Mouse (Mus musculus) intestine, postnatal 0 days (tissue): ENCODE data around the gene Kcnk3. TPM values are rescaled to one million over a fixed set of nuclear protein-coding genes. Genes with fewer than 3 reads are reported as not detected.

ENCODE experiments used
- ATAC-seq: fragments of 200-750 bp; cut with Nextera tagmentation; 2 replicates; pipeline ENCODE4 v1.8.0; 2017; ENCODE audit warnings: mild to moderate bottlenecking, moderate TSS enrichment, moderate library complexity
- H3K27ac ChIP-seq: fragments of 300-500 bp; sonication (generic); 2 replicates; pipeline ENCODE4 v1.5.1; 2014; ENCODE audit warnings: mild to moderate bottlenecking, low read depth, low read length, moderate library complexity
- H3K27me3 ChIP-seq: fragments of 300-500 bp; sonication (generic); replicated peaks from 2 replicates; pipeline ENCODE4 v1.6.1; 2014; ENCODE audit warnings: low read length, mixed read lengths; ENCODE audit not compliant: control insufficient read depth, insufficient read depth
- H3K36me3 ChIP-seq: fragments of 300-500 bp; sonication (generic); 2 replicates; pipeline ENCODE4 v1.6.1; 2014; ENCODE audit warnings: mild to moderate bottlenecking, moderate library complexity; ENCODE audit not compliant: control insufficient read depth, insufficient read depth
- H3K4me1 ChIP-seq: fragments of 300-500 bp; sonication (generic); replicated peaks from 2 replicates; pipeline ENCODE4 v1.6.1; 2014; ENCODE audit warnings: antibody characterized with exemption, low read length, mixed read lengths; ENCODE audit not compliant: control insufficient read depth, insufficient read depth
- H3K4me2 ChIP-seq: fragments of 300-500 bp; sonication (generic); replicated peaks from 2 replicates; pipeline ENCODE4 v1.6.1; 2014; ENCODE audit warnings: low read depth, mild to moderate bottlenecking, moderate library complexity
- H3K4me3 ChIP-seq: fragments of 300-500 bp; sonication (generic); 2 replicates; pipeline ENCODE4 v1.5.1; 2014; ENCODE audit warnings: low read depth, low read length
- H3K9ac ChIP-seq: fragments of 300-500 bp; sonication (generic); 2 replicates; pipeline ENCODE4 v1.6.1; 2014; ENCODE audit warnings: mild to moderate bottlenecking, low read depth, low read length
- H3K9me3 ChIP-seq: fragments of 300-500 bp; sonication (generic); 2 replicates; pipeline ENCODE4 v1.6.1; 2016; ENCODE audit warnings: mixed run types; ENCODE audit not compliant: control insufficient read depth
- CTCF ChIP-seq: sonication (generic); IDR thresholded peaks from 2 replicates; pipeline ENCODE4 v1.5.1; 2016; ENCODE audit warnings: low read depth, mild to moderate bottlenecking, control low read depth, antibody characterized with exemption, moderate library complexity
- WGBS: fragments of 180-500 bp; shearing (Covaris S2); extraction: QIAGEN DNeasy Blood & Tissue Kit; methylation state at CpG from one replicate; pipeline ENCODE4 v1.1.7; 2014; 5-methylcytosine and 5-hydroxymethylcytosine counted together
- polyA plus RNA-seq: library from polyadenylated mRNA; unstranded; fragments of >200 nt; fragmentation: Nextera tagmentation; extraction: Ambion mirVana; gene quantifications from 2 replicates; pipeline ENCODE4 v1.2.1, GENCODE M21; 2015

Gene Kcnk3
- polyA plus RNA-seq, 1 experiment from 2014 or later = 8.1 TPM

DNA sequence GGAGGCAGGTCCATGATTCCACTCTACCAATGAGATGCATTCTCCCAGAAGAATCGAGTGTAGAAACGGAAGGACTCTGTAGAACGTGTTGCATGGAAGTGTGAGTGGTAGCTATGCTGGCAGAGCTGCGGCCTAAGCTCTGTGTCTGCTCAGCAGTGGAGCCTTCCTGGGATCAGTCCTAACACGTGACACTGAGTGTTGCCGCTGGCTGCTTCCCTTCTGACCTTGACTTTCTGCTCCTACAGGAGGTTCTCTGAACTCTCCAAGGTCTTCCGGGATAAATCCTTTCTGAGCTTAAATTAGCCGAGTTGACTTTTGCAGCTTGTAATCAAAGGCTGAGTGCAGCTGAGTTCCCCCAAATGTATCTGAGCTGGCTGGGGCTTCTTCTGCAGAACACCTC is 13.6 kb upstream of the Kcnk3 start:
- Histone ChIP-seq H3K27ac (no peak overlapping the region), H3K9ac (no peak overlapping the region), H3K9me3 (no peaks in the 10 kb centered on the region), H3K4me3 (no peak overlapping the region), H3K4me1 (no peaks in the 10 kb centered on the region), H3K4me2 (no peak overlapping the region), H3K27me3 (no peaks in the 10 kb centered on the region), H3K36me3 (no peaks in the 10 kb centered on the region)
- ATAC-seq = no peak
- WGBS = 90% methylated on average over 8 of the region's 8 CpGs
- no peak for TF ChIP-seq CTCF

GRCm38 (mm10) chr5:30576233-30576632 is 11.7 kb upstream of the Kcnk3 start:
- no peak overlapping the region for H3K4me3 ChIP-seq
- TF ChIP-seq CTCF = no peak
- no peak overlapping the region for H3K27ac ChIP-seq
- H3K9ac ChIP-seq = no peak overlapping the region
- no peaks in the 10 kb centered on the region for H3K9me3 ChIP-seq
- no peaks in the 10 kb centered on the region for H3K36me3 ChIP-seq
- H3K4me2 ChIP-seq = no peak overlapping the region
- ATAC-seq = no peak
- 71% methylated on average over 7 of the region's 7 CpGs for WGBS
- no peaks in the 10 kb centered on the region for H3K27me3 ChIP-seq
- H3K4me1 ChIP-seq = no peaks in the 10 kb centered on the region

GRCm38 (mm10) chr5:30577251-30577650 is 10.7 kb upstream of the Kcnk3 start:
- Histone ChIP-seq H3K4me1 (no peaks in the 10 kb centered on the region), H3K27me3 (no peaks in the 10 kb centered on the region), H3K4me2 (no peak overlapping the region), H3K27ac (no peak overlapping the region), H3K9me3 (no peaks in the 10 kb centered on the region), H3K36me3 (no peaks in the 10 kb centered on the region), H3K4me3 (no peak overlapping the region), H3K9ac (no peak overlapping the region)
- 62% methylated on average over 9 of the region's 9 CpGs for WGBS
- no peak for TF ChIP-seq CTCF
- ATAC-seq = no peak

GRCm38 (mm10) chr5:30577654-30578310 is 10.2 kb upstream of the Kcnk3 start:
- no peak for ATAC-seq
- WGBS = 73% methylated on average over 12 of the region's 12 CpGs
- no peaks in the 10 kb centered on the region for H3K36me3 ChIP-seq
- no peak overlapping the region for H3K27ac ChIP-seq
- H3K4me2 ChIP-seq = no peak overlapping the region
- no peaks in the 10 kb centered on the region for H3K27me3 ChIP-seq
- TF ChIP-seq CTCF = no peak
- no peaks in the 10 kb centered on the region for H3K4me1 ChIP-seq
- H3K9ac ChIP-seq = no peak overlapping the region
- no peaks in the 10 kb centered on the region for H3K9me3 ChIP-seq
- no peak overlapping the region for H3K4me3 ChIP-seq

DNA sequence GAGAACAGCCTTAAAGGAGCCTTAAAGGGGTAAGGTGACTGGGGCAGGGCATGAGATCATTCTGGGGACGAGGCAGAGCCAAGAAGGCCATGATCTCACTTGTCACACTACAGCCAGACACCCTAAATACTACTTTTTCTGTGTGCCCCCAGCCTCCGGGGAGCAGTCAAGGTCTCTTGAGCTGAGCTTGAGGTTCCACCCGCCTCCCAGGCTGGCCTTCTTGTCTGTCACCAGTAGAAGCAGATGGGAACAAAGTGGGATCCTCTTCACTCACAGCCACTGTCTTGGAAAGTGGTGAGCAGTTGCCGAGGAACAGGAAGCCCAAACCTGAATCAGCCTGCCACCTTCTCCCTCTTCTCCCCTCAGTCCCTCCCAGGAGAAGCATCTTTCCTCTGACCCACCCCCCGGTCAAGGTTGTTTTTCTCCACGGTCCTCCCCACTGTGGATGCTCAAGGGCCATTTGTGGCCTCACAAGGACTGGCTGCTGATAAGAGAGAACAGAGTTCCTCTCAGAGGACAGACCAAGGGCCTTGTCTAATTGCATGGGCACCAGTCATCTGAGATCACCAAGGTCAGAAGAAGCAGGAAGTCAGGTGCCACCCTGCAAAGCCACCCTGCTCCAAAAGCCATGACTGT is 9.4 kb upstream of the Kcnk3 start:
- H3K9ac ChIP-seq = no peak overlapping the region
- no peak for TF ChIP-seq CTCF
- ATAC-seq = no peak
- H3K27me3 ChIP-seq = no peaks in the 10 kb centered on the region
- WGBS = 74% methylated on average over 6 of the region's 6 CpGs
- no peaks in the 10 kb centered on the region for H3K9me3 ChIP-seq
- no peaks in the 10 kb centered on the region for H3K36me3 ChIP-seq
- no peaks in the 10 kb centered on the region for H3K4me1 ChIP-seq
- H3K4me3 ChIP-seq = no peak overlapping the region
- H3K4me2 ChIP-seq = no peak overlapping the region
- H3K27ac ChIP-seq = no peak overlapping the region

- Histone ChIP-seq H3K4me3 (no peak overlapping the region), H3K36me3 (no peaks in the 10 kb centered on the region), H3K9me3 (no peaks in the 10 kb centered on the region), H3K4me1 (no peaks in the 10 kb centered on the region), H3K27ac (no peak overlapping the region), H3K4me2 (no peak overlapping the region), H3K27me3 (0 out of 2 replicates have a peak, but pooled peaks cover 3% of the 10 kb centered on the region), H3K9ac (no peak overlapping the region)
- no peak for TF ChIP-seq CTCF
- no peak for ATAC-seq
- WGBS = 65% methylated on average over 6 of the region's 6 CpGs
Observed at GRCm38 (mm10) chr5:30580725-30581124, 7.2 kb upstream of the Kcnk3 start.
